ENCODE assay signal across 8 mouse cellular contexts in genomic region chr9:110130896-110131524, GRCm38 (mm10). TPM values are rescaled to one million over a fixed set of nuclear protein-coding genes. Genes with fewer than 3 reads are reported as not detected.
DNase-seq lines count a peak whose midpoint lies in the region; ATAC-seq and TF ChIP-seq lines count a peak whose summit lies in the region.

No protein-coding gene starts in this region.

- H3K4me1 ChIP-seq in heart, embryonic 11.5 days (ENCODE audit: control insufficient read depth, insufficient read depth, low read length), result peaks cover 11% of the 10 kb centered on the region
- peaks cover 5 to 32% of the 10 kb centered on the region in 2 experiments; a peak in 3 of 4 replicates for H3K4me1 ChIP-seq in CH12.LX (ENCODE audit: control insufficient read depth in 1 of 2, insufficient read depth in 2 of 2)
- H3K4me1 ChIP-seq in liver, embryonic 13.5 days (replicated peaks), result peaks cover 47% of the 10 kb centered on the region

- H3K4me2 ChIP-seq in heart, embryonic 11.5 days, result peak overlapping the region; percentile 79
- peak overlapping the region; percentile 87 for H3K4me2 ChIP-seq in CH12.LX (ENCODE audit: insufficient read depth, low read depth, poor library complexity, severe bottlenecking)
- H3K4me2 ChIP-seq in liver, embryonic 13.5 days, result peak overlapping the region; percentile 98

- peaks cover 42% of the 10 kb centered on the region for H3K79me2 ChIP-seq in CH12.LX (replicated peaks; ENCODE audit: control insufficient read depth, extremely low read depth, insufficient read depth, poor library complexity, severe bottlenecking)

- TF ChIP-seq EP300 in CH12.LX (IDR thresholded peaks at IDR 0.05; ENCODE audit: low read length), result no peak

- H3K4me3 ChIP-seq in heart, embryonic 11.5 days (ENCODE audit: low read depth, low read length), result peak overlapping the region; percentile 89
- peak overlapping the region; percentile 89 to 96 (median 90) for H3K4me3 ChIP-seq in CH12.LX (replicated peaks in 1 of 3; ENCODE audit: low read depth in 2 of 3, low read length in 2 of 3, poor library complexity in 1 of 3)
- H3K4me3 ChIP-seq in liver, embryonic 13.5 days (replicated peaks), result peak overlapping the region; percentile 86

- no peak for TF ChIP-seq CTCF in CH12.LX (conservative IDR thresholded peaks at IDR 0.05 in 1 of 2, IDR thresholded peaks at IDR 0.05 in 1 of 2; ENCODE audit: low read depth in 2 of 2, low read length in 2 of 2)

- 23% methylated on average over 10 of the region's 10 CpGs for WGBS in heart, embryonic 11.5 days (ENCODE audit: insufficient replicate concordance)
- WGBS in liver, embryonic 13.5 days (ENCODE audit: insufficient replicate concordance), result 12% methylated on average over 10 of the region's 10 CpGs

- no peak for ATAC-seq in heart, embryonic 11.5 days (replicated peaks; ENCODE audit: insufficient number of reproducible peaks, low FRiP score, low TSS enrichment)
- ATAC-seq in erythroid progenitor cell, adult 5-6 weeks (replicated peaks; ENCODE audit: low FRiP score, poor library complexity, severe bottlenecking), result peak; percentile 32; the same call in 1 of the 2 replicates
- ATAC-seq in liver, embryonic 13.5 days (ENCODE audit: low read depth), result peak; percentile 0; the same call in 1 of the 2 replicates

- no peaks in the 10 kb centered on the region for H3K9me3 ChIP-seq in heart, embryonic 11.5 days (replicated peaks; ENCODE audit: control insufficient read depth, low read length)
- H3K9me3 ChIP-seq in CH12.LX (replicated peaks; ENCODE audit: low read length), result no peaks in the 10 kb centered on the region
- H3K9me3 ChIP-seq in liver, embryonic 13.5 days (replicated peaks), result no peaks in the 10 kb centered on the region

- dilution Hi-C loops in CH12.LX (cut with MboI; ENCODE audit: extremely low pct_ligation_motif_present, extremely low pct_unique_long_range_greater_than_20kb, low sequenced_read_pairs), result no loop called here

- no peak for TF ChIP-seq POLR2A in CH12.LX (IDR thresholded peaks at IDR 0.05; ENCODE audit: low read depth, low read length)

- peak overlapping the region; percentile 96 for H3K9ac ChIP-seq in heart, embryonic 11.5 days (ENCODE audit: low read depth, low read length)
- H3K9ac ChIP-seq in CH12.LX (ENCODE audit: insufficient read depth, low read depth), result peak overlapping the region; percentile 88
- peak overlapping the region; percentile 92 for H3K9ac ChIP-seq in liver, embryonic 13.5 days

- H3K27ac ChIP-seq in heart, embryonic 11.5 days (ENCODE audit: low read depth, low read length), result peak overlapping the region; percentile 94
- H3K27ac ChIP-seq in CH12.LX (ENCODE audit: insufficient read depth, low read depth), result 0 out of 2 replicates have a peak overlapping the region, but pooled peaks have one; percentile 27
- peak overlapping the region; percentile 97 for H3K27ac ChIP-seq in liver, embryonic 13.5 days

- no peak for TF ChIP-seq RAD21 in CH12.LX (IDR thresholded peaks at IDR 0.05; ENCODE audit: low read depth, low read length)

- DNase-seq in heart, adult 9 months (ENCODE audit: low spot score in 2 of 2), result no peak
- no peak for DNase-seq in CH12.LX (ENCODE audit: extremely low read depth)
- DNase-seq in liver, embryonic 13.5 days, result no peak
- DNase-seq in urinary bladder, adult 2 months (ENCODE audit: low spot score), result no peak
- no peak for DNase-seq in cerebellum, adult 11-12 months
- DNase-seq in urinary bladder, postnatal 4 days (ENCODE audit: low spot score in 2 of 2), result no peak

- H3K27me3 ChIP-seq in heart, embryonic 11.5 days (ENCODE audit: control insufficient read depth, insufficient read depth, low read length), result no peaks in the 10 kb centered on the region
- no peaks in the 10 kb centered on the region for H3K27me3 ChIP-seq in CH12.LX (replicated peaks)
- no peaks in the 10 kb centered on the region for H3K27me3 ChIP-seq in liver, embryonic 13.5 days

- peaks cover 9% of the 10 kb centered on the region for H3K36me3 ChIP-seq in heart, embryonic 11.5 days (ENCODE audit: control insufficient read depth, insufficient read depth, low read length)
- peaks cover 7 to 20% of the 10 kb centered on the region in 2 experiments for H3K36me3 ChIP-seq in CH12.LX (replicated peaks in 1 of 2; ENCODE audit: control insufficient read depth in 1 of 2, insufficient read depth in 1 of 2, low read length in 1 of 2)
- H3K36me3 ChIP-seq in liver, embryonic 13.5 days, result peaks cover 16% of the 10 kb centered on the region

- in situ Hi-C loops in CH12.LX (cut with MboI; ENCODE audit: low pct_ligation_motif_present, low pct_unique_long_range_greater_than_20kb, low sequenced_read_pairs), result no loop called here

TF ChIP-seq in CH12.LX, 34 proteins besides CTCF, POLR2A, EP300 and RAD21:
- no peak for TF ChIP-seq JUN (IDR thresholded peaks at IDR 0.05; ENCODE audit: insufficient read depth, low read depth, low read length)
- TF ChIP-seq CHD1 (IDR thresholded peaks at IDR 0.05; ENCODE audit: low read depth, low read length), result peak; percentile 91; the same call in 1 of the 2 replicates
- TF ChIP-seq IRF4 (IDR thresholded peaks at IDR 0.05; ENCODE audit: low read depth, low read length), result peak; percentile 13; the same call in 1 of the 2 replicates
- TF ChIP-seq ETS1 (conservative IDR thresholded peaks at IDR 0.05; ENCODE audit: low read depth, low read length), result no peak
- TF ChIP-seq RCOR1 (conservative IDR thresholded peaks at IDR 0.05; ENCODE audit: low read depth, low read length), result no peak

RNA-seq across cellular contexts. Expression of gene Dhx30, which starts 13.4 kb away (rescaled TPM):
- 107 and 108 TPM in 2 replicates for polyA plus RNA-seq in heart, embryonic 11.5 days (2014; fragmentation: Nextera tagmentation; extraction: Ambion mirVana)
- total RNA-seq in CH12.LX (2012; rRNA removed), result 129 and 142 TPM in 2 replicates
- 64.7 and 68.8 TPM in 2 replicates for total RNA-seq in CH12.LX (2014; rRNA removed)
- 99.3 and 102 TPM in 2 replicates for polyA plus RNA-seq in CH12.LX (2012; ENCODE audit: insufficient read length, low read depth)
- 28.5 and 32.4 TPM in 2 replicates for total RNA-seq in erythroid progenitor cell, adult 5-6 weeks (2015; ENCODE audit: low replicate concordance)
- total RNA-seq in erythroid progenitor cell, adult 5-6 weeks (2017; ENCODE audit: low replicate concordance), result 14.8 and 39.3 TPM in 2 replicates
- polyA plus RNA-seq in liver, embryonic 13.5 days (2015; fragmentation: Nextera tagmentation; extraction: Ambion mirVana), result 40.3 and 49.1 TPM in 2 replicates
- 66.5 and 68.6 TPM in 2 replicates for polyA plus RNA-seq in urinary bladder, adult 2 months (2012; rRNA removed)

RNA-seq across cellular contexts. Expression of gene Smarcc1, which starts 13.5 kb away (rescaled TPM):
- polyA plus RNA-seq in heart, embryonic 11.5 days (2014; fragmentation: Nextera tagmentation; extraction: Ambion mirVana), result 59.1 and 112 TPM in 2 replicates
- 41.3 and 44.2 TPM in 2 replicates for total RNA-seq in CH12.LX (2012; rRNA removed)
- 26.8 and 30.4 TPM in 2 replicates for total RNA-seq in CH12.LX (2014; rRNA removed)
- polyA plus RNA-seq in CH12.LX (2012; ENCODE audit: insufficient read length, low read depth), result 89.9 and 97.0 TPM in 2 replicates
- total RNA-seq in erythroid progenitor cell, adult 5-6 weeks (2015; ENCODE audit: low replicate concordance), result 40.7 and 61.6 TPM in 2 replicates
- 49.2 and 71.5 TPM in 2 replicates for total RNA-seq in erythroid progenitor cell, adult 5-6 weeks (2017; ENCODE audit: low replicate concordance)
- polyA plus RNA-seq in liver, embryonic 13.5 days (2015; fragmentation: Nextera tagmentation; extraction: Ambion mirVana), result 43.4 and 54.5 TPM in 2 replicates
- 18.4 and 27.3 TPM in 2 replicates for polyA plus RNA-seq in urinary bladder, adult 2 months (2012; rRNA removed)

Comparison
In these comparisons a context has a peak if more than half of its experiments do, and no peak if none do; other contexts are left out.
1. H3K27ac ChIP-seq: peak in every context shown above with its lines; median percentile 97 in liver, embryonic 13.5 days; 94 in heart, embryonic 11.5 days; 27 in CH12.LX.